8 mouse cellular contexts compared by ENCODE assay signal in the genomic region with DNA sequence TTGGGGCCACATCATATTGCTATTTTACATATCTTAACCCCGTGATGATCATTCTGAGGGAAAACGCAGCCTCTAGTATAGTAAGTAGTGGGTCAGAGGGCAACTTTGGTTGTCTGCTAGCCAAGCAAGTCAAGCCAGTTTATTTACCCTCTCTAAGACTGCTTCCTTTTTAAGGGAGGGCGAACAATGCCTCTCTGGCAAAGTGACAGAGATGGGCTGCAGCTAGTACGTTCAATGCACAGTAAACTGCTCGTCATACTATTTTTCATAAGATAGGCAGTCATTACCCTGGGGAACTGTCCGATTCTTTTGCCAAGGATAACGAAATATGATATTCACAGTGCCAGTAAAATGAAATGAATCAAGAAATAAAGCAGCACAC. TPM values are rescaled to one million over a fixed set of nuclear protein-coding genes. Genes with fewer than 3 reads are reported as not detected.
DNase-seq lines count a peak whose midpoint lies in the region; ATAC-seq lines count a peak whose summit lies in the region.

No protein-coding gene starts in this region.

- H3K4me3 ChIP-seq in embryonic facial prominence, embryonic 11.5 days (ENCODE audit: low read depth, low read length), result peak overlapping the region; percentile 89
- H3K4me3 ChIP-seq in limb, embryonic 10.5 days, result peak overlapping the region; percentile 86
- peak overlapping the region; percentile 83 for H3K4me3 ChIP-seq in midbrain, embryonic 15.5 days

- intact Hi-C loops in heart, postnatal 10 days (cut with DNase I), result loop anchor here (2.0 to 10.0 kb wide), 3 partner anchors 76 to 514 kb away; partner anchors contain the start of genes Hs2st1, Lmo4 and Selenof

- WGBS in embryonic facial prominence, embryonic 11.5 days, result 13% methylated on average over 7 of the region's 7 CpGs
- 43% methylated on average over 7 of the region's 7 CpGs for WGBS in limb, embryonic 10.5 days
- 21% methylated on average over 7 of the region's 7 CpGs for WGBS in midbrain, embryonic 15.5 days

- no peaks in the 10 kb centered on the region for H3K27me3 ChIP-seq in embryonic facial prominence, embryonic 11.5 days (ENCODE audit: control insufficient read depth, insufficient read depth, low read length)
- no peaks in the 10 kb centered on the region for H3K27me3 ChIP-seq in limb, embryonic 10.5 days (ENCODE audit: low read depth, poor library complexity, severe bottlenecking)
- H3K27me3 ChIP-seq in midbrain, embryonic 15.5 days (replicated peaks), result no peaks in the 10 kb centered on the region

- H3K9me3 ChIP-seq in embryonic facial prominence, embryonic 11.5 days (replicated peaks; ENCODE audit: control insufficient read depth, low read length), result no peaks in the 10 kb centered on the region
- no peaks in the 10 kb centered on the region for H3K9me3 ChIP-seq in limb, embryonic 10.5 days (replicated peaks)
- no peaks in the 10 kb centered on the region for H3K9me3 ChIP-seq in midbrain, embryonic 15.5 days

- H3K36me3 ChIP-seq in embryonic facial prominence, embryonic 11.5 days (replicated peaks; ENCODE audit: control insufficient read depth, insufficient read depth, low read depth, low read length), result no peaks in the 10 kb centered on the region
- peaks cover 5% of the 10 kb centered on the region for H3K36me3 ChIP-seq in limb, embryonic 10.5 days
- no peaks in the 10 kb centered on the region for H3K36me3 ChIP-seq in midbrain, embryonic 15.5 days (replicated peaks)

- H3K9ac ChIP-seq in embryonic facial prominence, embryonic 11.5 days (replicated peaks; ENCODE audit: low read length), result no peak overlapping the region
- H3K9ac ChIP-seq in midbrain, embryonic 15.5 days, result peak overlapping the region; percentile 88

- H3K4me1 ChIP-seq in embryonic facial prominence, embryonic 11.5 days (ENCODE audit: control insufficient read depth, insufficient read depth, low read length), result peaks cover 2% of the 10 kb centered on the region; the same call in 1 of the 2 replicates
- peaks cover 37% of the 10 kb centered on the region for H3K4me1 ChIP-seq in limb, embryonic 10.5 days
- H3K4me1 ChIP-seq in midbrain, embryonic 15.5 days, result peaks cover 40% of the 10 kb centered on the region

- no peak for ATAC-seq in embryonic facial prominence, embryonic 11.5 days (replicated peaks; ENCODE audit: insufficient number of reproducible peaks, low FRiP score, low TSS enrichment, low read depth)
- ATAC-seq in midbrain, embryonic 15.5 days (replicated peaks), result no peak

- peak overlapping the region; percentile 81 for H3K4me2 ChIP-seq in embryonic facial prominence, embryonic 11.5 days (ENCODE audit: low read depth, low read length)
- H3K4me2 ChIP-seq in midbrain, embryonic 15.5 days, result peak overlapping the region; percentile 92

- H3K27ac ChIP-seq in embryonic facial prominence, embryonic 11.5 days (replicated peaks; ENCODE audit: low read depth, low read length), result no peak overlapping the region
- peak overlapping the region; percentile 42; the same call in 1 of the 2 replicates for H3K27ac ChIP-seq in limb, embryonic 10.5 days
- peak overlapping the region; percentile 98; the same call in 1 of the 2 replicates for H3K27ac ChIP-seq in midbrain, embryonic 15.5 days

- peak; percentile 24 for DNase-seq in retina, postnatal 1 day
- no peak for DNase-seq in retina, embryonic 14.5 days (ENCODE audit: low spot score)
- peak; percentile 1 for DNase-seq in embryonic facial prominence, embryonic 11.5 days (ENCODE audit: low spot score)
- peak; percentile 54 to 59 for DNase-seq in heart, postnatal 10 days
- DNase-seq in limb, embryonic 10.5 days (ENCODE audit: low spot score), result no peak
- no peak for DNase-seq in frontal cortex, postnatal 14 days (ENCODE audit: low spot score in 2 of 2)
- DNase-seq in thymus, adult 18-20 months, result no peak

RNA-seq across cellular contexts. Expression of gene Sh3glb1, which starts 1.4 kb away (rescaled TPM):
- polyA plus RNA-seq in embryonic facial prominence, embryonic 11.5 days (2014; fragmentation: Nextera tagmentation; extraction: Ambion mirVana), result 87.9 and 88.3 TPM in 2 replicates
- 100 to 1,000 TPM; 288 to 292 TPM for total RNA-seq in heart, postnatal 10 days (2021)
- 66.7 and 73.7 TPM in 2 replicates for polyA plus RNA-seq in limb, embryonic 10.5 days (2016; fragmentation: Nextera tagmentation; extraction: Ambion mirVana)
- 96.5 and 108 TPM in 2 replicates for polyA plus RNA-seq in midbrain, embryonic 15.5 days (2015; fragmentation: Nextera tagmentation; extraction: Ambion mirVana)

RNA-seq across cellular contexts. Expression of gene Clca3a1, which starts 42.1 kb away (rescaled TPM):
- 0.08 TPM in 1 of 2 replicates, not detected in the other for polyA plus RNA-seq in embryonic facial prominence, embryonic 11.5 days (2014; fragmentation: Nextera tagmentation; extraction: Ambion mirVana)
- 1 to 10 TPM; 4.8 to 5.8 TPM for total RNA-seq in heart, postnatal 10 days (2021)
- 0.05 and 0.11 TPM in 2 replicates for polyA plus RNA-seq in limb, embryonic 10.5 days (2016; fragmentation: Nextera tagmentation; extraction: Ambion mirVana)
- polyA plus RNA-seq in midbrain, embryonic 15.5 days (2015; fragmentation: Nextera tagmentation; extraction: Ambion mirVana), result 0.50 and 0.65 TPM in 2 replicates

Comparison
In these comparisons a context has a peak if more than half of its experiments do, and no peak if none do; other contexts are left out.
1. DNase-seq: peak in retina, postnatal 1 day (single experiment), embryonic facial prominence, embryonic 11.5 days (single experiment) and heart, postnatal 10 days (2 of 2); none in retina, embryonic 14.5 days (single experiment), limb, embryonic 10.5 days (single experiment), frontal cortex, postnatal 14 days (0 of 2) and thymus, adult 18-20 months (0 of 2).
2. Peak in every context shown above with its lines, with median percentiles within 50 percentile points of each other: H3K4me3 ChIP-seq.